Mouse (Mus musculus): ENCODE results near the gene Krt86. TPM values are rescaled to one million over a fixed set of nuclear protein-coding genes. Genes with fewer than 3 reads are reported as not detected.

Gene Krt86
- total and polyA plus RNA-seq, 2 experiments, result not detected

DNA sequence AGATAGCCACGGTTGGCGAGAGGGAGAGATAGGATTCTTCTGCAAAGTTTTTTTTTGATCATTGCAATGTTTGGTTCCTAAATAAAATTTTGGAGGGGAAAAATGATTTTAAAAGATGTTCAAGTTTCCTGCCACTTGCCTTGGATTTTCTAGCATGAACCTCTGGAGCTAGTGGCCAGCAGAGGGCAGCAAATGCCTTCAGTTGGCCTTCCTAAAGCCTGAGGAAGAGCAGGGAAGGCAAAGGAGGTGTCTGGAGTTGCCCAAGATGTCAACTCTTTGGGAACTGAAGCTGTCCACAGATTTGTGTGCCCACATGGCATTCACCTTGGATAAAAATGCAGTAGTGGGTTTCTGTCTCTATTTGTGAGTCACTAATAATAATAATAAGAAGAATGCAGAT lies 46.5 kb downstream of the Krt86 start:
- Histone ChIP-seq H3K9ac (ENCODE audit: low read depth, low read length) (no peak overlapping the region), H3K4me1 (ENCODE audit: control insufficient read depth, insufficient read depth, low read length) (no peaks in the 10 kb centered on the region), H3K27me3 (ENCODE audit: control insufficient read depth, insufficient read depth, low read length) (no peaks in the 10 kb centered on the region; the same call in 1 of the 2 replicates), H3K79me2 (ENCODE audit: control insufficient read depth, insufficient read depth, low read length) (no peaks in the 10 kb centered on the region), H3K36me3 (ENCODE audit: control insufficient read depth, insufficient read depth, low read length) (no peaks in the 10 kb centered on the region), H3K27ac (replicated peaks; ENCODE audit: insufficient read depth, low read depth, low read length) (no peak overlapping the region), H3K4me3 (ENCODE audit: insufficient read depth, low read depth, low read length) (no peak overlapping the region)
- peak; percentile 50 for DNase-seq (ENCODE audit: extremely low read depth, low read depth, low spot score)
- WGBS, result 8% methylated on average over 2 of the region's 2 CpGs
- peak; percentile 85 for TF ChIP-seq CTCF (IDR thresholded peaks at IDR 0.05; ENCODE audit: low read depth, low read length)
- TF ChIP-seq POLR2A (IDR thresholded peaks at IDR 0.05; ENCODE audit: extremely low read depth, insufficient read depth, low read length), result no peak

DNA sequence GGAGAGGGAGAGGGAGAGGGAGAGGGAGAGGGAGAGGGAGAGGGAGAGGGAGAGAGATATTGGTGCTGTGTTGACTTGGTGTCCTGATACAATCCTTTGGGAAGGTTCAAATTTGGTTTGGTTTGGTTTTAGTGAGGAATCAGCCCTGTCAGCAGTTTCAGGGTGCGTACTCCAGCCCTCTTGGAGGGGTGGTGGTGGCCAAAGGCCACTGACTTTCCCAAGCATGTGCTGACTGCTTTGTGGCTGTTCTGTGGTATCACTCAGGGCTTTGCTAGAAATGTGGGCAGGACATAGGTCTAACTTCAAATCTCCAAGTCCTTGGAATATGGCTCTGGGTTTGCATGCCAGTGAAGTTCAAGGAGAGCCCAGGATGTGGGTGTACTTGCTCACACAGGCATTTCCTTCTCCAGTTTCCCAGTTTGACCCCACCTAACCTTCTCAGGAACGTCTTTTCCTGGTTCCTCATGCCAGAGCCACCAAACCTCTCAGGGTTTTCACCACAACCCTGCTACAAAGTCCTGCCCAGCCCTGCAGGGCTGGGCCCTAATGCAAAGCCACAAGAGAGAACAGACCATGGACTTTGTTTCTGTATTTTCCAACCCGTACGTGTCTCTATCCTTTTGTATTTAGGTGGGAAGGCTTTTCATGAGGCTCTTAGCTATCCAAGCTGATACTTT lies 49.4 kb downstream of the Krt86 start:
- no peaks in the 10 kb centered on the region for H3K4me1 ChIP-seq (ENCODE audit: control insufficient read depth, insufficient read depth, low read length)
- H3K27me3 ChIP-seq (ENCODE audit: control insufficient read depth, insufficient read depth, low read length), result no peaks in the 10 kb centered on the region; the same call in 1 of the 2 replicates
- H3K79me2 ChIP-seq (ENCODE audit: control insufficient read depth, insufficient read depth, low read length), result no peaks in the 10 kb centered on the region
- no peaks in the 10 kb centered on the region for H3K36me3 ChIP-seq (ENCODE audit: control insufficient read depth, insufficient read depth, low read length)
- no peak overlapping the region for H3K4me3 ChIP-seq (ENCODE audit: insufficient read depth, low read depth, low read length)
- peak; percentile 1 for DNase-seq (ENCODE audit: extremely low read depth, low read depth, low spot score)
- H3K9ac ChIP-seq (ENCODE audit: low read depth, low read length), result no peak overlapping the region
- H3K27ac ChIP-seq (replicated peaks; ENCODE audit: insufficient read depth, low read depth, low read length), result no peak overlapping the region
- TF ChIP-seq POLR2A (IDR thresholded peaks at IDR 0.05; ENCODE audit: extremely low read depth, insufficient read depth, low read length) (no peak), CTCF (IDR thresholded peaks at IDR 0.05; ENCODE audit: low read depth, low read length) (no peak)
- 54% methylated on average over 4 of the region's 4 CpGs for WGBS

Other genes with a start within 250 kb of the Krt86 start
- gene Grasp, start 249.3 kb upstream of the Krt86 start, total RNA-seq (2014; rRNA removed), result 0.92 and 1.5 TPM in 2 replicates
- gene Grasp, start 249.3 kb upstream of the Krt86 start, polyA plus RNA-seq (2012; rRNA removed), result 1.2 and 1.5 TPM in 2 replicates
- gene Nr4a1, start 219.2 kb upstream of the Krt86 start, total RNA-seq (2014; rRNA removed), result 0.18 and 0.60 TPM in 2 replicates
- 0.70 and 0.89 TPM in 2 replicates for gene Nr4a1, start 219.2 kb upstream of the Krt86 start, polyA plus RNA-seq (2012; rRNA removed)
- gene Atg101, start 189.2 kb upstream of the Krt86 start, total RNA-seq (2014; rRNA removed), result 55.3 and 63.2 TPM in 2 replicates
- gene Atg101, start 189.2 kb upstream of the Krt86 start, polyA plus RNA-seq (2012; rRNA removed), result 89.3 and 94.5 TPM in 2 replicates
- gene 6030408B16Rik, start 180.3 kb upstream of the Krt86 start, total RNA-seq (2014; rRNA removed), result not detected in 2 replicates
- gene 6030408B16Rik, start 180.3 kb upstream of the Krt86 start, polyA plus RNA-seq (2012; rRNA removed), result 0.10 TPM in 1 of 2 replicates, not detected in the other
- gene Krt80, start 103.3 kb upstream of the Krt86 start, total RNA-seq (2014; rRNA removed), result 0.07 and 0.09 TPM in 2 replicates
- gene Krt80, start 103.3 kb upstream of the Krt86 start, polyA plus RNA-seq (2012; rRNA removed), result 0.15 and 0.46 TPM in 2 replicates
- gene Krt7, start 62.4 kb upstream of the Krt86 start, total RNA-seq (2014; rRNA removed), result 0.20 and 0.37 TPM in 2 replicates
- 0.29 and 0.31 TPM in 2 replicates for gene Krt7, start 62.4 kb upstream of the Krt86 start, polyA plus RNA-seq (2012; rRNA removed)
- not detected in 2 replicates for gene Krt87, start 34.7 kb upstream of the Krt86 start, total RNA-seq (2014; rRNA removed)
- not detected in 2 replicates for gene Krt87, start 34.7 kb upstream of the Krt86 start, polyA plus RNA-seq (2012; rRNA removed)
- not detected in 2 replicates for gene Krt88, start 25.7 kb upstream of the Krt86 start, total RNA-seq (2014; rRNA removed)
- not detected in 2 replicates for gene Krt88, start 25.7 kb upstream of the Krt86 start, polyA plus RNA-seq (2012; rRNA removed)
- not detected in 2 replicates for gene Krt81, start 9.7 kb upstream of the Krt86 start, total RNA-seq (2014; rRNA removed)
- not detected in 2 replicates for gene Krt81, start 9.7 kb upstream of the Krt86 start, polyA plus RNA-seq (2012; rRNA removed)
- not detected in 2 replicates for gene Krt83, start 18.0 kb downstream of the Krt86 start, total RNA-seq (2014; rRNA removed)
- gene Krt83, start 18.0 kb downstream of the Krt86 start, polyA plus RNA-seq (2012; rRNA removed), result not detected in 2 replicates
- gene Gm49425, start 43.8 kb downstream of the Krt86 start, total RNA-seq (2014; rRNA removed), result not detected in 2 replicates
- gene Gm49425, start 43.8 kb downstream of the Krt86 start, polyA plus RNA-seq (2012; rRNA removed), result not detected in 2 replicates
- gene Krt84, start 59.3 kb downstream of the Krt86 start, total RNA-seq (2014; rRNA removed), result not detected in 2 replicates
- gene Krt84, start 59.3 kb downstream of the Krt86 start, polyA plus RNA-seq (2012; rRNA removed), result not detected in 2 replicates
- gene Krt82, start 77.2 kb downstream of the Krt86 start, total RNA-seq (2014; rRNA removed), result not detected in 2 replicates
- gene Krt82, start 77.2 kb downstream of the Krt86 start, polyA plus RNA-seq (2012; rRNA removed), result not detected in 2 replicates
- not detected in 2 replicates for gene Krt90, start 89.5 kb downstream of the Krt86 start, total RNA-seq (2014; rRNA removed)
- not detected in 2 replicates for gene Krt90, start 89.5 kb downstream of the Krt86 start, polyA plus RNA-seq (2012; rRNA removed)
- not detected in 2 replicates for gene Krt75, start 100.4 kb downstream of the Krt86 start, total RNA-seq (2014; rRNA removed)
- gene Krt75, start 100.4 kb downstream of the Krt86 start, polyA plus RNA-seq (2012; rRNA removed), result not detected in 2 replicates
- not detected in 2 replicates for gene Gm5414, start 154.7 kb downstream of the Krt86 start, total RNA-seq (2014; rRNA removed)
- not detected in 2 replicates for gene Gm5414, start 154.7 kb downstream of the Krt86 start, polyA plus RNA-seq (2012; rRNA removed)
- not detected in 2 replicates for gene Gm5478, start 173.9 kb downstream of the Krt86 start, total RNA-seq (2014; rRNA removed)
- gene Gm5478, start 173.9 kb downstream of the Krt86 start, polyA plus RNA-seq (2012; rRNA removed), result not detected in 2 replicates
- not detected in 2 replicates for gene Krt6b, start 206.8 kb downstream of the Krt86 start, total RNA-seq (2014; rRNA removed)
- not detected in 2 replicates for gene Krt6b, start 206.8 kb downstream of the Krt86 start, polyA plus RNA-seq (2012; rRNA removed)
- not detected in 2 replicates for gene Krt6a, start 220.8 kb downstream of the Krt86 start, total RNA-seq (2014; rRNA removed)
- not detected in 2 replicates for gene Krt6a, start 220.8 kb downstream of the Krt86 start, polyA plus RNA-seq (2012; rRNA removed)
- gene Krt5, start 239.4 kb downstream of the Krt86 start, total RNA-seq (2014; rRNA removed), result not detected in 2 replicates
- not detected in 2 replicates for gene Krt5, start 239.4 kb downstream of the Krt86 start, polyA plus RNA-seq (2012; rRNA removed)

Measured in liver, adult 2 months (tissue).